Comparison of ENCODE assay signal across 12 mouse cellular contexts in the genomic region with DNA sequence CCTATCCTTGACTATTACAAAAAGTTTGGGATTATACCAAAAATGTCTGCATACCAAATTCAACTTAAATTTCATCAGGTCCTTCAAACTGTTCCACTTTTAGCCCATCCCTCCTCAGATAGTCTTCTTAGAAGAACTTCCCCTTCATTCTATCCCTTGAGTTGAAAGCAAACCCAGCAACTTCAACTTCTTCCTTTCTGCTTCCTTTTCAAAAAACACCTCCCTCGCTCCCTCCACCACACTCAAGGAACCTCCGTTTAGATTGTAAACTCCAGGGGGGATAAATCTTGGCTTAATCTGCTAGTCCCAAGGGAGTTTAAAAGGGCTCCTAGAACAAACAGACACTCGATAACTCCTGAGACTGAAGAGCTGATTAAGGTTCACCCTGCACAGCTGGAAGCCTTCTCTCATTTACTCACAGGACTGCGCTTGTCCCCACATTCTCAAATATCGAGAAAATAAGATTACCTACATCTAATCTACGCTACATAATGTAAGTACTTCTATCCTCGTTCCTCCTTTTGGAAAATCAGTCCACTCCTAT. TPM values are rescaled to one million over a fixed set of nuclear protein-coding genes. Genes with fewer than 3 reads are reported as not detected.
A peak's percentile ranks its signal among the peaks of the same experiment; 100 is the strongest.
DNase-seq lines count a peak whose midpoint lies in the region; ATAC-seq and TF ChIP-seq lines count a peak whose summit lies in the region.
"Had no signal": no experiment of that assay in that cellular context is flagged by ENCODE, and none has a peak within 500 bp of the region (broad histone marks: within the 10 kb centered on the region; RNA-seq: fewer than 3 reads in every experiment).

No protein-coding gene starts in this region.

- no peaks in the 10 kb centered on the region for H3K9me3 ChIP-seq in forebrain, embryonic 13.5 days (replicated peaks)
- no peaks in the 10 kb centered on the region for H3K9me3 ChIP-seq in forebrain, embryonic 11.5 days (ENCODE audit: control insufficient read depth, low read length)
- no peaks in the 10 kb centered on the region for H3K9me3 ChIP-seq in lung, embryonic 14.5 days (ENCODE audit: low read depth, low read length)
- no peaks in the 10 kb centered on the region for H3K9me3 ChIP-seq in liver, postnatal 0 days (ENCODE audit: low read length)
- H3K9me3 ChIP-seq in stomach, postnatal 0 days (ENCODE audit: control insufficient read depth, low read length), result no peaks in the 10 kb centered on the region
- H3K9me3 ChIP-seq: limb, embryonic 13.5 days had no signal

- peak overlapping the region; percentile 92 for H3K4me2 ChIP-seq in forebrain, embryonic 13.5 days
- H3K4me2 ChIP-seq in forebrain, embryonic 11.5 days (ENCODE audit: low read depth, low read length, severe bottlenecking), result no peak overlapping the region
- H3K4me2 ChIP-seq in lung, embryonic 14.5 days, result peak overlapping the region; percentile 83
- H3K4me2 ChIP-seq in liver, postnatal 0 days (ENCODE audit: low read depth, low read length), result peak overlapping the region; percentile 75
- peak overlapping the region; percentile 77; the same call in 1 of the 2 replicates for H3K4me2 ChIP-seq in stomach, postnatal 0 days (replicated peaks; ENCODE audit: low read depth)

- no peak overlapping the region for H3K27ac ChIP-seq in forebrain, embryonic 13.5 days
- no peak overlapping the region for H3K27ac ChIP-seq in forebrain, embryonic 11.5 days (ENCODE audit: low read depth, low read length)
- no peak overlapping the region for H3K27ac ChIP-seq in lung, embryonic 14.5 days (ENCODE audit: low read depth)
- H3K27ac ChIP-seq in liver, postnatal 0 days (ENCODE audit: low read depth), result peak overlapping the region; percentile 42
- H3K27ac ChIP-seq in stomach, postnatal 0 days (replicated peaks), result no peak overlapping the region
- H3K27ac ChIP-seq: limb, embryonic 13.5 days had no signal

- no peak for DNase-seq in forebrain, embryonic 11.5 days (ENCODE audit: low spot score)
- DNase-seq in lung, embryonic 14.5 days, result peak; percentile 3
- DNase-seq in lung, postnatal 36 days, result no peak
- no peak for DNase-seq in liver, postnatal 0 days
- DNase-seq in stomach, postnatal 0 days (ENCODE audit: low spot score), result no peak
- no peak for DNase-seq in adrenal gland, postnatal 4 days (ENCODE audit: low spot score in 2 of 2)
- no peak for DNase-seq in adrenal gland, adult 18-20 months (ENCODE audit: low spot score in 2 of 2)
- DNase-seq: adrenal gland, postnatal 10 days; heart, postnatal 36 days had no signal

- no peaks in the 10 kb centered on the region for H3K36me3 ChIP-seq in forebrain, embryonic 13.5 days (ENCODE audit: poor library complexity, severe bottlenecking)
- H3K36me3 ChIP-seq in forebrain, embryonic 11.5 days (ENCODE audit: control insufficient read depth, insufficient read depth, low read length), result no peaks in the 10 kb centered on the region
- H3K36me3 ChIP-seq in lung, embryonic 14.5 days (ENCODE audit: insufficient read depth), result no peaks in the 10 kb centered on the region
- no peaks in the 10 kb centered on the region for H3K36me3 ChIP-seq in liver, postnatal 0 days (replicated peaks; ENCODE audit: insufficient read depth, low read length)
- no peaks in the 10 kb centered on the region for H3K36me3 ChIP-seq in stomach, postnatal 0 days (ENCODE audit: control insufficient read depth, insufficient read depth, low read length)
- H3K36me3 ChIP-seq: limb, embryonic 13.5 days had no signal

- no peak overlapping the region for H3K4me3 ChIP-seq in forebrain, embryonic 13.5 days
- no peak overlapping the region for H3K4me3 ChIP-seq in forebrain, embryonic 11.5 days (ENCODE audit: low read depth, low read length)
- H3K4me3 ChIP-seq in lung, embryonic 14.5 days (ENCODE audit: low read depth, low read length), result peak overlapping the region; percentile 45
- H3K4me3 ChIP-seq in liver, postnatal 0 days (ENCODE audit: low read depth, low read length), result peak overlapping the region; percentile 58
- no peak overlapping the region for H3K4me3 ChIP-seq in stomach, postnatal 0 days (ENCODE audit: low read depth, low read length)

- 0 out of 2 replicates have a peak, but pooled peaks cover 13% of the 10 kb centered on the region for H3K27me3 ChIP-seq in forebrain, embryonic 13.5 days
- no peaks in the 10 kb centered on the region for H3K27me3 ChIP-seq in forebrain, embryonic 11.5 days (ENCODE audit: control insufficient read depth, insufficient read depth, low read length)
- H3K27me3 ChIP-seq in lung, embryonic 14.5 days (ENCODE audit: insufficient read depth, low read length), result peaks cover 8% of the 10 kb centered on the region; the same call in 1 of the 2 replicates
- no peaks in the 10 kb centered on the region for H3K27me3 ChIP-seq in liver, postnatal 0 days (ENCODE audit: insufficient read depth, low read length)
- no peaks in the 10 kb centered on the region for H3K27me3 ChIP-seq in stomach, postnatal 0 days (ENCODE audit: control insufficient read depth, insufficient read depth, low read length)

- H3K9ac ChIP-seq in forebrain, embryonic 13.5 days, result no peak overlapping the region
- no peak overlapping the region for H3K9ac ChIP-seq in forebrain, embryonic 11.5 days (ENCODE audit: low read length)
- H3K9ac ChIP-seq in lung, embryonic 14.5 days, result no peak overlapping the region
- 0 out of 2 replicates have a peak overlapping the region, but pooled peaks have one; percentile 8 for H3K9ac ChIP-seq in liver, postnatal 0 days (replicated peaks)
- no peak overlapping the region for H3K9ac ChIP-seq in stomach, postnatal 0 days (ENCODE audit: low read length)

- no peak for TF ChIP-seq EP300 in liver, postnatal 0 days (IDR thresholded peaks at IDR 0.05; ENCODE audit: low read depth)
- TF ChIP-seq EP300 in stomach, postnatal 0 days (optimal IDR thresholded peaks at IDR 0.05), result no peak

- H3K4me1 ChIP-seq in forebrain, embryonic 13.5 days, result peaks cover 9% of the 10 kb centered on the region; the same call in 1 of the 2 replicates
- no peaks in the 10 kb centered on the region; the same call in 1 of the 2 replicates for H3K4me1 ChIP-seq in forebrain, embryonic 11.5 days (replicated peaks; ENCODE audit: control insufficient read depth, insufficient read depth, low read length)
- H3K4me1 ChIP-seq in lung, embryonic 14.5 days (ENCODE audit: insufficient read depth), result peaks cover 5% of the 10 kb centered on the region; the same call in 1 of the 2 replicates
- H3K4me1 ChIP-seq in liver, postnatal 0 days (ENCODE audit: insufficient read depth), result peaks cover 3% of the 10 kb centered on the region
- no peaks in the 10 kb centered on the region; the same call in 1 of the 2 replicates for H3K4me1 ChIP-seq in stomach, postnatal 0 days (replicated peaks; ENCODE audit: control insufficient read depth, insufficient read depth)

- TF ChIP-seq CTCF in lung, embryonic 14.5 days (IDR thresholded peaks at IDR 0.05; ENCODE audit: low read depth), result no peak
- TF ChIP-seq CTCF in liver, postnatal 0 days (IDR thresholded peaks at IDR 0.05; ENCODE audit: low read depth), result no peak
- no peak for TF ChIP-seq CTCF in stomach, postnatal 0 days (IDR thresholded peaks at IDR 0.05; ENCODE audit: low read depth)

- no peak for ATAC-seq in forebrain, embryonic 13.5 days
- ATAC-seq in forebrain, embryonic 11.5 days (replicated peaks; ENCODE audit: low FRiP score), result no peak
- no peak for ATAC-seq in lung, embryonic 14.5 days (ENCODE audit: insufficient read depth)
- ATAC-seq in liver, postnatal 0 days, result no peak
- ATAC-seq in stomach, postnatal 0 days (ENCODE audit: low FRiP score, low TSS enrichment), result no peak

- WGBS in forebrain, embryonic 13.5 days, result 9% methylated on average over 7 of the region's 7 CpGs
- WGBS in forebrain, embryonic 11.5 days, result 6% methylated on average over 7 of the region's 7 CpGs
- 3% methylated on average over 7 of the region's 7 CpGs for WGBS in lung, embryonic 14.5 days
- 11% methylated on average over 7 of the region's 7 CpGs for WGBS in liver, postnatal 0 days (ENCODE audit: insufficient replicate concordance)
- 11% methylated on average over 7 of the region's 7 CpGs for WGBS in stomach, postnatal 0 days

RNA-seq across cellular contexts. Expression of gene Slco4c1, which starts 1.1 kb away (rescaled TPM):
- 0.08 and 0.23 TPM in 2 replicates for polyA plus RNA-seq in forebrain, embryonic 13.5 days (2015; fragmentation: Nextera tagmentation; extraction: Ambion mirVana)
- 0.07 TPM in 1 of 2 replicates, not detected in the other for polyA plus RNA-seq in forebrain, embryonic 11.5 days (2014; fragmentation: Nextera tagmentation; extraction: Ambion mirVana)
- polyA plus RNA-seq in lung, embryonic 14.5 days (2014; fragmentation: Nextera tagmentation; extraction: Ambion mirVana), result 4.7 and 5.4 TPM in 2 replicates
- 1.1 and 1.8 TPM in 2 replicates for polyA plus RNA-seq in liver, postnatal 0 days (2015; fragmentation: Nextera tagmentation; extraction: Ambion mirVana)
- polyA plus RNA-seq in stomach, postnatal 0 days (2015; fragmentation: Nextera tagmentation; extraction: Ambion mirVana), result 0.04 and 0.05 TPM in 2 replicates
- total RNA-seq in adrenal gland, postnatal 4 days (2021), result under 1 TPM; 0.34 to 0.39 TPM
- not detected for total RNA-seq in adrenal gland, adult 18-20 months (2021)
- total RNA-seq: heart, postnatal 36 days had no signal
- polyA plus RNA-seq: C2C12; limb, embryonic 13.5 days had no signal

Comparison
In these comparisons a context has a peak if more than half of its experiments do, and no peak if none do; other contexts are left out.
1. H3K4me3 ChIP-seq: peak in lung, embryonic 14.5 days (single experiment) and liver, postnatal 0 days (single experiment); none in forebrain, embryonic 13.5 days (single experiment), forebrain, embryonic 11.5 days (single experiment) and stomach, postnatal 0 days (single experiment).